ENCODE assay signal across 10 mouse cellular contexts in the genomic region with DNA sequence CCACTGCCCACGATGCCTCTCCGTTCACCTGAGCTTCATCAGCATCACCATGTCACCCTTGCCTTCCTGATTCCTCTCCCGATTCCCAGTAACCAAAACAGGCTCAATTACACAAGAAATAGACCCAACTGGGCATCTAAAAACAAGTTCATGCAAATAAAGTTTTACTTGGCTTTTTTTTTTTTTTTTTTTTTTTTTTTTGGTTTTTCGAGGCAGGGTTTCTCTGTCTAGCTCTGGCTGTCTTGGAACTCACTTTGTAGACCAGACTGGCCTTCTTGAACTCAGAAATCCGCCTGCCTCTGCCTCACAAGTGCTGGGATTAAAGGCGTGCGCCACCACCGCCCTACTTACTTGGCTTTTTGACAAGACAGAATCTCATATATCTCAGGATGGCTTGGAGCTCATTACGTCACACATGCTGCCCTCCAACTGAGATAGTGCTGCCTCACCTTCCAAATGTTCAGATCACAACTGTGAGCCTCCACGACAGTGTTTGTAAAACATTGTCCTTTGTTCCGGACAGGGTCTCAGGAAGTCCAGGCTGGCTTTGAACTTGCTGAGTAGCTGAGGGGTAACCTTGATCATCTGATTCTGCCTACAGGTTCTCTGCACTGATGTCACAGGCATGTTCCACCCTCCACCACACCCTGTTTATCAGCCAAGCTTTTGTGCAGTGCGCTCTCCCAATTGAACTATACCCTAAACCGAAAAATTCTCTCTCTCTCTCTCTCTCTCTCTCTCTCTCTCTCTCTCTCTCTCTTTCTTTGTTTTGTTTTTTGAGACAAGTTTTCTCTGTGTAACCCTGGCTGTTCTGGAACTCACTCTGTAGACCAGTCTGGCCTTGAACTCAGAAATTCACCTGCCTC. TPM values are rescaled to one million over a fixed set of nuclear protein-coding genes. Genes with fewer than 3 reads are reported as not detected.
A peak's percentile ranks its signal among the peaks of the same experiment; 100 is the strongest.
DNase-seq lines count a peak whose midpoint lies in the region; ATAC-seq and TF ChIP-seq lines count a peak whose summit lies in the region.
"Had no signal": no experiment of that assay in that cellular context is flagged by ENCODE, and none has a peak within 500 bp of the region (broad histone marks: within the 10 kb centered on the region; RNA-seq: fewer than 3 reads in every experiment).

No protein-coding gene starts in this region.

- WGBS in heart, embryonic 14.5 days = 63% methylated on average over 13 of the region's 13 CpGs
- 65% methylated on average over 13 of the region's 13 CpGs for WGBS in heart, adult 2 months
- 62% methylated on average over 12 of the region's 13 CpGs for WGBS in hindbrain, embryonic 14.5 days
- 68% methylated on average over 13 of the region's 13 CpGs for WGBS in midbrain, embryonic 12.5 days

- H3K9me3 ChIP-seq in heart, embryonic 14.5 days (ENCODE audit: control insufficient read depth, low read length) = no peaks in the 10 kb centered on the region
- H3K9me3 ChIP-seq in hindbrain, embryonic 14.5 days (ENCODE audit: control insufficient read depth, low read length) = no peaks in the 10 kb centered on the region
- H3K9me3 ChIP-seq in midbrain, embryonic 12.5 days = no peaks in the 10 kb centered on the region

- TF ChIP-seq EP300 in heart, adult 2 months (IDR thresholded peaks at IDR 0.05; ENCODE audit: insufficient read depth, low read depth, low read length) = no peak

- ATAC-seq in heart, embryonic 14.5 days (ENCODE audit: insufficient number of reproducible peaks, insufficient read depth, low FRiP score, low read depth) = no peak
- ATAC-seq in hindbrain, embryonic 14.5 days (ENCODE audit: low FRiP score) = no peak
- no peak for ATAC-seq in midbrain, embryonic 12.5 days (ENCODE audit: low FRiP score, low read depth)

- TF ChIP-seq POLR2A in heart, adult 2 months (IDR thresholded peaks at IDR 0.05; ENCODE audit: insufficient read depth, low read depth, low read length) = no peak
- no peak for TF ChIP-seq POLR2A in cortical plate, adult 2 months (IDR thresholded peaks at IDR 0.05; ENCODE audit: extremely low read depth, insufficient read depth, low read length)

- H3K4me3 ChIP-seq in heart, embryonic 14.5 days (ENCODE audit: control insufficient read depth in 1 of 2, insufficient read depth in 1 of 2, low read depth in 1 of 2, low read length in 2 of 2) = peak overlapping the region in 1 of 2 experiments; percentile 46; a peak in 1 of 4 replicates
- no peak overlapping the region for H3K4me3 ChIP-seq in heart, adult 2 months
- H3K4me3 ChIP-seq in cortical plate, adult 2 months (ENCODE audit: insufficient read depth, low read length) = peak overlapping the region; percentile 63
- peak overlapping the region; percentile 81 for H3K4me3 ChIP-seq in hindbrain, embryonic 14.5 days (replicated peaks; ENCODE audit: low read length)
- peak overlapping the region; percentile 74 for H3K4me3 ChIP-seq in midbrain, embryonic 12.5 days

- peaks cover 73% of the 10 kb centered on the region for H3K27me3 ChIP-seq in heart, embryonic 14.5 days (ENCODE audit: control insufficient read depth, insufficient read depth, low read length)
- peaks cover 31% of the 10 kb centered on the region for H3K27me3 ChIP-seq in heart, adult 2 months (ENCODE audit: control insufficient read depth, insufficient read depth, low read length)
- H3K27me3 ChIP-seq in hindbrain, embryonic 14.5 days (ENCODE audit: control insufficient read depth, insufficient read depth, low read length) = peaks cover 13% of the 10 kb centered on the region
- peaks cover 49% of the 10 kb centered on the region for H3K27me3 ChIP-seq in midbrain, embryonic 12.5 days

- DNase-seq in heart, adult 2 months = no peak
- DNase-seq in hindbrain, embryonic 14.5 days (ENCODE audit: low spot score) = no peak
- DNase-seq in embryo, embryonic 10 days (ENCODE audit: low spot score) = no peak
- DNase-seq in layer of hippocampus, adult 8-10 months (ENCODE audit: low spot score in 2 of 2) = no peak
- DNase-seq in right cerebral cortex, postnatal 14 days = no peak

- H3K4me2 ChIP-seq in heart, embryonic 14.5 days (ENCODE audit: low read length) = peak overlapping the region; percentile 74
- H3K4me2 ChIP-seq in hindbrain, embryonic 14.5 days (replicated peaks) = peak overlapping the region; percentile 90
- H3K4me2 ChIP-seq in midbrain, embryonic 12.5 days (replicated peaks) = peak overlapping the region; percentile 87

- peaks cover 4 to 10% of the 10 kb centered on the region in 2 experiments; a peak in 3 of 4 replicates for H3K4me1 ChIP-seq in heart, embryonic 14.5 days (ENCODE audit: control insufficient read depth in 2 of 2, insufficient read depth in 2 of 2, low read length in 2 of 2)
- no peaks in the 10 kb centered on the region for H3K4me1 ChIP-seq in heart, adult 2 months (ENCODE audit: control insufficient read depth, insufficient read depth, low read length)
- peaks cover 11% of the 10 kb centered on the region for H3K4me1 ChIP-seq in cortical plate, adult 2 months (ENCODE audit: control insufficient read depth, insufficient read depth, low read length)
- H3K4me1 ChIP-seq in hindbrain, embryonic 14.5 days (replicated peaks; ENCODE audit: control insufficient read depth, insufficient read depth, low read length) = peaks cover 30% of the 10 kb centered on the region
- peaks cover 38% of the 10 kb centered on the region for H3K4me1 ChIP-seq in midbrain, embryonic 12.5 days

- no peak for TF ChIP-seq CTCF in heart, adult 2 months (IDR thresholded peaks at IDR 0.05)
- TF ChIP-seq CTCF in cortical plate, adult 2 months (IDR thresholded peaks at IDR 0.05; ENCODE audit: extremely low read depth, insufficient read depth, low read length) = no peak

- H3K36me3 ChIP-seq in heart, embryonic 14.5 days (ENCODE audit: control insufficient read depth, insufficient read depth, low read length) = no peaks in the 10 kb centered on the region
- H3K36me3 ChIP-seq in heart, adult 2 months (ENCODE audit: control insufficient read depth, insufficient read depth, low read length) = no peaks in the 10 kb centered on the region
- peaks cover 1% of the 10 kb centered on the region; the same call in 1 of the 2 replicates for H3K36me3 ChIP-seq in hindbrain, embryonic 14.5 days (replicated peaks; ENCODE audit: control insufficient read depth, insufficient read depth)
- no peaks in the 10 kb centered on the region for H3K36me3 ChIP-seq in midbrain, embryonic 12.5 days

- intact Hi-C loops in heart, adult 2 months (cut with DNase I) = no loop called here

- H3K79me2 ChIP-seq in heart, adult 2 months (replicated peaks; ENCODE audit: control insufficient read depth, insufficient read depth, low read length) = no peaks in the 10 kb centered on the region

- no peak overlapping the region for H3K27ac ChIP-seq in heart, embryonic 14.5 days (replicated peaks in 1 of 2; ENCODE audit: control insufficient read depth in 1 of 2, insufficient read depth in 1 of 2, low read depth in 2 of 2, low read length in 2 of 2)
- no peak overlapping the region for H3K27ac ChIP-seq in heart, adult 2 months
- H3K27ac ChIP-seq in cortical plate, adult 2 months (ENCODE audit: insufficient read depth, low read length) = no peak overlapping the region
- H3K27ac ChIP-seq in hindbrain, embryonic 14.5 days = peak overlapping the region; percentile 98
- H3K27ac ChIP-seq in midbrain, embryonic 12.5 days (replicated peaks) = 0 out of 2 replicates have a peak overlapping the region, but pooled peaks have one; percentile 90

- H3K9ac ChIP-seq in heart, embryonic 14.5 days (ENCODE audit: low read length) = no peak overlapping the region
- H3K9ac ChIP-seq in heart, adult 2 months (ENCODE audit: low read depth, low read length) = no peak overlapping the region
- H3K9ac ChIP-seq in hindbrain, embryonic 14.5 days = peak overlapping the region; percentile 95
- H3K9ac ChIP-seq in midbrain, embryonic 12.5 days (replicated peaks) = peak overlapping the region; percentile 83; the same call in 1 of the 2 replicates

RNA-seq across cellular contexts. Expression of a gene that starts 0.7 kb away (rescaled TPM):
- polyA plus RNA-seq in heart, embryonic 14.5 days (2014; fragmentation: Nextera tagmentation; extraction: Ambion mirVana) = 0.08 and 0.23 TPM in 2 replicates
- total RNA-seq in heart, adult 2 months (2021) = under 1 TPM; 0.07 to 0.10 TPM
- 0.16 and 0.18 TPM in 2 replicates for polyA plus RNA-seq in heart, adult 2 months (2012; rRNA removed)
- 76.0 and 79.7 TPM in 2 replicates for polyA plus RNA-seq in cortical plate, adult 2 months (2012; rRNA removed)
- polyA plus RNA-seq in hindbrain, embryonic 14.5 days (2014; fragmentation: Nextera tagmentation; extraction: Ambion mirVana) = 69.7 and 76.5 TPM in 2 replicates
- polyA plus RNA-seq in midbrain, embryonic 12.5 days (2016; fragmentation: Nextera tagmentation; extraction: Ambion mirVana) = 29.3 and 34.3 TPM in 2 replicates
- 10 to 100 TPM; 77.3 to 83.2 (median 80.8) TPM for total RNA-seq in layer of hippocampus, adult 8-10 months (2022)

RNA-seq across cellular contexts. Expression of a gene that starts 8.9 kb away (rescaled TPM):
- polyA plus RNA-seq in heart, embryonic 14.5 days (2014; fragmentation: Nextera tagmentation; extraction: Ambion mirVana) = 0.12 TPM in 1 of 2 replicates, not detected in the other
- not detected for total RNA-seq in heart, adult 2 months (2021)
- polyA plus RNA-seq in heart, adult 2 months (2012; rRNA removed) = not detected in 2 replicates
- 6.0 and 6.1 TPM in 2 replicates for polyA plus RNA-seq in cortical plate, adult 2 months (2012; rRNA removed)
- polyA plus RNA-seq in hindbrain, embryonic 14.5 days (2014; fragmentation: Nextera tagmentation; extraction: Ambion mirVana) = 1.1 and 1.8 TPM in 2 replicates
- 1.3 and 1.7 TPM in 2 replicates for polyA plus RNA-seq in midbrain, embryonic 12.5 days (2016; fragmentation: Nextera tagmentation; extraction: Ambion mirVana)
- total RNA-seq in layer of hippocampus, adult 8-10 months (2022) = 1 to 10 TPM; 1.5 to 2.5 (median 1.7) TPM
- total RNA-seq: neutrophil, adult 5-6 weeks had no signal

RNA-seq across cellular contexts. Expression of a gene that starts 29.5 kb away (rescaled TPM):
- 4.5 and 5.5 TPM in 2 replicates for polyA plus RNA-seq in heart, embryonic 14.5 days (2014; fragmentation: Nextera tagmentation; extraction: Ambion mirVana)
- total RNA-seq in heart, adult 2 months (2021) = 1 to 10 TPM; 6.5 to 9.6 TPM
- 9.2 and 10.9 TPM in 2 replicates for polyA plus RNA-seq in heart, adult 2 months (2012; rRNA removed)
- polyA plus RNA-seq in cortical plate, adult 2 months (2012; rRNA removed) = 6.1 and 6.7 TPM in 2 replicates
- polyA plus RNA-seq in hindbrain, embryonic 14.5 days (2014; fragmentation: Nextera tagmentation; extraction: Ambion mirVana) = 3.3 and 6.0 TPM in 2 replicates
- 8.9 and 9.4 TPM in 2 replicates for polyA plus RNA-seq in midbrain, embryonic 12.5 days (2016; fragmentation: Nextera tagmentation; extraction: Ambion mirVana)
- 10 to 100 TPM in 2 of 4 experiments, 1 to 10 TPM in 2; 4.4 to 18.9 (median 9.2) TPM for total RNA-seq in layer of hippocampus, adult 8-10 months (2022)

RNA-seq across cellular contexts. Expression of a gene that starts 31.4 kb away (rescaled TPM):
- polyA plus RNA-seq in heart, embryonic 14.5 days (2014; fragmentation: Nextera tagmentation; extraction: Ambion mirVana) = not detected in 2 replicates
- 1 to 10 TPM; 1.3 to 2.1 TPM for total RNA-seq in heart, adult 2 months (2021)
- polyA plus RNA-seq in heart, adult 2 months (2012; rRNA removed) = not detected in 2 replicates
- not detected in 2 replicates for polyA plus RNA-seq in cortical plate, adult 2 months (2012; rRNA removed)
- not detected in 2 replicates for polyA plus RNA-seq in hindbrain, embryonic 14.5 days (2014; fragmentation: Nextera tagmentation; extraction: Ambion mirVana)
- not detected in 2 replicates for polyA plus RNA-seq in midbrain, embryonic 12.5 days (2016; fragmentation: Nextera tagmentation; extraction: Ambion mirVana)
- total RNA-seq in layer of hippocampus, adult 8-10 months (2022) = not detected
- total RNA-seq: left cerebral cortex, postnatal 10 days; neutrophil, adult 5-6 weeks had no signal

RNA-seq across cellular contexts. Expression of a gene that starts 31.5 kb away (rescaled TPM):
- polyA plus RNA-seq in heart, embryonic 14.5 days (2014; fragmentation: Nextera tagmentation; extraction: Ambion mirVana) = 792 and 804 TPM in 2 replicates
- 100 to 1,000 TPM; 591 to 662 TPM for total RNA-seq in heart, adult 2 months (2021)
- polyA plus RNA-seq in heart, adult 2 months (2012; rRNA removed) = 464 and 584 TPM in 2 replicates
- 287 TPM in 2 replicates for polyA plus RNA-seq in cortical plate, adult 2 months (2012; rRNA removed)
- 1,143 and 1,221 TPM in 2 replicates for polyA plus RNA-seq in hindbrain, embryonic 14.5 days (2014; fragmentation: Nextera tagmentation; extraction: Ambion mirVana)
- 1,292 and 1,309 TPM in 2 replicates for polyA plus RNA-seq in midbrain, embryonic 12.5 days (2016; fragmentation: Nextera tagmentation; extraction: Ambion mirVana)
- total RNA-seq in layer of hippocampus, adult 8-10 months (2022) = 100 to 1,000 TPM; 328 to 367 (median 342) TPM

Comparison
In these comparisons a context has a peak if more than half of its experiments do, and no peak if none do; other contexts are left out.
1. H3K27ac ChIP-seq: peak in hindbrain, embryonic 14.5 days (single experiment) and midbrain, embryonic 12.5 days (single experiment); none in heart, embryonic 14.5 days (0 of 2), heart, adult 2 months (single experiment) and cortical plate, adult 2 months (single experiment).
2. H3K9ac ChIP-seq: peak in hindbrain, embryonic 14.5 days (single experiment) and midbrain, embryonic 12.5 days (single experiment); none in heart, embryonic 14.5 days (single experiment) and heart, adult 2 months (single experiment).
3. RNA of a gene that starts 0.7 kb away (polyA plus RNA-seq): 76.0 to 79.7 TPM in cortical plate, adult 2 months, 69.7 to 76.5 TPM in hindbrain, embryonic 14.5 days and 29.3 to 34.3 TPM in midbrain, embryonic 12.5 days; 0.08 to 0.23 TPM in heart, embryonic 14.5 days and 0.16 to 0.18 TPM in heart, adult 2 months; every median in the first group is over 10 times any median in the second.
4. Peak in every context shown above with its lines, with median percentiles within 50 percentile points of each other: H3K4me2 ChIP-seq.